In the genomic region with DNA sequence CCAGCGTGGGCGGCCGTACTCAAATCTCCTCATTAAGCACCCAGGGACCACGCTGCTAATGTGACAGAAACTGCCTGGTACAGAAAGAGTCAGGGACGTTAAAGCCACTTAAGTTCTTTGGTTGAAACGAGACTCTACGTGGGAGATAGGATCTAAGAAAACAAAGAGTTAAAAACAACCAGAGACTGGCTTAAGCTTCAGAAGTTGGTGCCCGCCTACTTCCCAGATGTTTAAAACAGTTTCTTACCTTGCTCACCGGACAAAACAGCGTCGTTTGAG, we compare ENCODE assay signal across 8 mouse cellular contexts. TPM values are rescaled to one million over a fixed set of nuclear protein-coding genes. Genes with fewer than 3 reads are reported as not detected.
DNase-seq lines count a peak whose midpoint lies in the region; ATAC-seq and TF ChIP-seq lines count a peak whose summit lies in the region.

No protein-coding gene starts in this region.

- H3K4me2 ChIP-seq in limb, embryonic 15.5 days: peak overlapping the region; percentile 54
- H3K4me2 ChIP-seq in stomach, embryonic 15.5 days: peak overlapping the region; percentile 83

- no peak for TF ChIP-seq CTCF in testis, adult 2 months (IDR thresholded peaks at IDR 0.05; ENCODE audit: control insufficient read depth, insufficient read depth, insufficient replicate concordance, low read depth, low read length)

- no peak for TF ChIP-seq POLR2A in testis, adult 2 months (IDR thresholded peaks at IDR 0.05; ENCODE audit: control insufficient read depth, low read depth, low read length)

- WGBS in limb, embryonic 15.5 days: 8% methylated on average over 11 of the region's 11 CpGs
- WGBS in stomach, embryonic 15.5 days: 3% methylated on average over 11 of the region's 11 CpGs

- H3K4me3 ChIP-seq in testis, adult 2 months (ENCODE audit: control insufficient read depth, low read depth, low read length): peak overlapping the region; percentile 60
- peak overlapping the region; percentile 42 for H3K4me3 ChIP-seq in limb, embryonic 15.5 days
- peak overlapping the region; percentile 45 for H3K4me3 ChIP-seq in stomach, embryonic 15.5 days (replicated peaks)

- no peaks in the 10 kb centered on the region; the same call in 1 of the 2 replicates for H3K27me3 ChIP-seq in testis, adult 2 months (ENCODE audit: control insufficient read depth, insufficient read depth, low read length)
- no peaks in the 10 kb centered on the region for H3K27me3 ChIP-seq in limb, embryonic 15.5 days
- no peaks in the 10 kb centered on the region for H3K27me3 ChIP-seq in stomach, embryonic 15.5 days (replicated peaks)

- DNase-seq in embryo, embryonic 11 days: peak; percentile 14
- no peak for DNase-seq in embryo, embryonic 10.5 days (ENCODE audit: low spot score)
- no peak for DNase-seq in testis, postnatal 10 days (ENCODE audit: low spot score)
- DNase-seq in layer of hippocampus, adult 11-12 months (ENCODE audit: low spot score): no peak

- H3K27ac ChIP-seq in testis, adult 2 months (ENCODE audit: control insufficient read depth, insufficient read depth, low read depth, low read length): 0 out of 2 replicates have a peak overlapping the region, but pooled peaks have one; percentile 26
- no peak overlapping the region for H3K27ac ChIP-seq in limb, embryonic 15.5 days
- 0 out of 2 replicates have a peak overlapping the region, but pooled peaks have one; percentile 59 for H3K27ac ChIP-seq in stomach, embryonic 15.5 days

- H3K4me1 ChIP-seq in testis, adult 2 months (ENCODE audit: control insufficient read depth, insufficient read depth, low read length): peaks cover 21% of the 10 kb centered on the region
- peaks cover 15% of the 10 kb centered on the region for H3K4me1 ChIP-seq in limb, embryonic 15.5 days
- H3K4me1 ChIP-seq in stomach, embryonic 15.5 days: peaks cover 16% of the 10 kb centered on the region

- no peak for ATAC-seq in limb, embryonic 15.5 days (ENCODE audit: insufficient number of reproducible peaks, low FRiP score, low TSS enrichment, low read depth)
- ATAC-seq in stomach, embryonic 15.5 days (ENCODE audit: insufficient read depth, low FRiP score, low read depth): no peak
- no peak for ATAC-seq in activated CD4-positive, CD25-positive, alpha-beta regulatory T cell, adult 4 months

- H3K9me3 ChIP-seq in limb, embryonic 15.5 days: no peaks in the 10 kb centered on the region
- no peaks in the 10 kb centered on the region for H3K9me3 ChIP-seq in stomach, embryonic 15.5 days

- no peaks in the 10 kb centered on the region for H3K36me3 ChIP-seq in testis, adult 2 months (ENCODE audit: control insufficient read depth, insufficient read depth, low read length)
- H3K36me3 ChIP-seq in limb, embryonic 15.5 days: no peaks in the 10 kb centered on the region
- H3K36me3 ChIP-seq in stomach, embryonic 15.5 days: no peaks in the 10 kb centered on the region

- no peak overlapping the region for H3K9ac ChIP-seq in limb, embryonic 15.5 days
- H3K9ac ChIP-seq in stomach, embryonic 15.5 days: peak overlapping the region; percentile 27; the same call in 1 of the 2 replicates

RNA-seq across cellular contexts. Expression of a gene that starts 0.9 kb away (rescaled TPM):
- 0.78 and 0.81 TPM in 2 replicates for polyA plus RNA-seq in testis, adult 2 months (2012; rRNA removed)
- 1.1 and 1.2 TPM in 2 replicates for polyA plus RNA-seq in limb, embryonic 15.5 days (2015; fragmentation: Nextera tagmentation; extraction: Ambion mirVana)
- 2.5 TPM in 2 replicates for polyA plus RNA-seq in stomach, embryonic 15.5 days (2015; fragmentation: Nextera tagmentation; extraction: Ambion mirVana)
- 10 to 100 TPM; 17.6 to 21.9 TPM for polyA plus RNA-seq in activated CD4-positive, CD25-positive, alpha-beta regulatory T cell, adult 4 months (2017; shearing (Covaris generic))

RNA-seq across cellular contexts. Expression of a gene that starts 37.4 kb away (rescaled TPM):
- polyA plus RNA-seq in testis, adult 2 months (2012; rRNA removed): 14.0 TPM in 1 of 2 replicates, not detected in the other
- polyA plus RNA-seq in limb, embryonic 15.5 days (2015; fragmentation: Nextera tagmentation; extraction: Ambion mirVana): 2.0 and 5.3 TPM in 2 replicates
- polyA plus RNA-seq in stomach, embryonic 15.5 days (2015; fragmentation: Nextera tagmentation; extraction: Ambion mirVana): 22.6 and 32.0 TPM in 2 replicates
- polyA plus RNA-seq in activated CD4-positive, CD25-positive, alpha-beta regulatory T cell, adult 4 months (2017; shearing (Covaris generic)): not detected
